Mouse (Mus musculus): Measurements from ENCODE around the gene Nampt.

Nampt gene

GRCm38 (mm10) chr12:32819416-32819815 is at the start of gene Nampt:
Gene Nampt, plus strand, starts transcription at chr12:32819545.
- no peak for DNase-seq

GRCm38 (mm10) chr12:32770766-32771165 is 48.6 kb upstream of the Nampt start:
- DNase-seq = no peak

- DNase-seq = no peak
These were observed 44.8 kb upstream of the Nampt start for GRCm38 (mm10) chr12:32774592-32774991.

- DNase-seq = no peak
These were observed 30.3 kb upstream of the Nampt start for GRCm38 (mm10) chr12:32789092-32789491.

GRCm38 (mm10) chr12:32795765-32796471 is 23.4 kb upstream of the Nampt start:
- DNase-seq = no peak

GRCm38 (mm10) chr12:32797438-32797837 is 21.9 kb upstream of the Nampt start:
- no peak for DNase-seq

GRCm38 (mm10) chr12:32801078-32801477 is 18.3 kb upstream of the Nampt start:
- no peak for DNase-seq

- no peak for DNase-seq
These were observed 13.8 kb upstream of the Nampt start for GRCm38 (mm10) chr12:32805559-32805958.

- DNase-seq = peak; percentile 99
These were observed 669 bp downstream of the Nampt start for GRCm38 (mm10) chr12:32819823-32820605.

GRCm38 (mm10) chr12:32820688-32821503 is 1.6 kb downstream of the Nampt start:
- peak; percentile 77 for DNase-seq

GRCm38 (mm10) chr12:32821504-32822011 is 2.2 kb downstream of the Nampt start:
- no peak for DNase-seq

- no peak for DNase-seq
These were observed 2.7 kb downstream of the Nampt start for GRCm38 (mm10) chr12:32822066-32822465.

GRCm38 (mm10) chr12:32824586-32824985 is 5.2 kb downstream of the Nampt start:
- DNase-seq = no peak

- no peak for DNase-seq
These were observed 7.6 kb downstream of the Nampt start for GRCm38 (mm10) chr12:32826971-32827370.

GRCm38 (mm10) chr12:32828137-32828760 is 8.9 kb downstream of the Nampt start:
- no peak for DNase-seq

- no peak for DNase-seq
These were observed 10.2 kb downstream of the Nampt start for GRCm38 (mm10) chr12:32829321-32830090.

GRCm38 (mm10) chr12:32832076-32832475 is 12.7 kb downstream of the Nampt start:
- DNase-seq = no peak

GRCm38 (mm10) chr12:32834781-32835180 is 15.4 kb downstream of the Nampt start:
- no peak for DNase-seq

- no peak for DNase-seq
These were observed 15.9 kb downstream of the Nampt start for GRCm38 (mm10) chr12:32835235-32835634.

- DNase-seq = no peak
These were observed 19.1 kb downstream of the Nampt start for GRCm38 (mm10) chr12:32838406-32838805.

- DNase-seq = no peak
These were observed 19.6 kb downstream of the Nampt start for GRCm38 (mm10) chr12:32838954-32839353.

GRCm38 (mm10) chr12:32841442-32841900 is 22.1 kb downstream of the Nampt start:
- no peak for DNase-seq
